Mouse (Mus musculus) adrenal gland, postnatal 25 days (tissue): ENCODE measurements around the gene Polr2i. TPM values are rescaled to one million over a fixed set of nuclear protein-coding genes. Genes with fewer than 3 reads are reported as not detected.

Source experiments
- DNase-seq: peaks from one replicate; pipeline ENCODE4 v3.0.0; 2021; ENCODE audit warnings: mixed read lengths
- total RNA-seq: library from RNA; stranded (reverse); gene quantifications from 2 replicates; pipeline ENCODE4 v1.2.3, GENCODE M21; 2021

The Polr2i gene
- total RNA-seq, 1 experiment from 2014 or later = 63.2 TPM

DNA sequence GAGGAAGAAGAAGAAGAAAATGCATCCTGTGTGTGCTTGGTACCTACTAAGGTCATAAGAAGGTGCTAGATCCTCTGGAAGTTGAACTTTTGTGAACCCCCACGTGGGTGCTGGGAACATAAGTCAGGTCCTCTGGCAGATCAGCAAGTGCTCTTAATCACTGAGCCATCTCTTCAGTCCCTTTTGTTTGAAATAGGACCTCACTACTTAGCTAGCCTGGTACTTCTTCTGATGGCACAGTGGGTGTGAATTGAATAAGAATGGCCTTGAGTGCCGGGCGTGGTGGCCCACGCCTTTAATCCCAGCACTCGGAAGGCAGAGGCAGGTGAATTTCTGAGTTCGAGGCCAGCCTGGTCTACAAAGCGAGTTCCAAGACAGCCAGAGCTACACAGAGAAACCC is 34.2 kb downstream of the Polr2i start:
- DNase-seq = no peak

DNA sequence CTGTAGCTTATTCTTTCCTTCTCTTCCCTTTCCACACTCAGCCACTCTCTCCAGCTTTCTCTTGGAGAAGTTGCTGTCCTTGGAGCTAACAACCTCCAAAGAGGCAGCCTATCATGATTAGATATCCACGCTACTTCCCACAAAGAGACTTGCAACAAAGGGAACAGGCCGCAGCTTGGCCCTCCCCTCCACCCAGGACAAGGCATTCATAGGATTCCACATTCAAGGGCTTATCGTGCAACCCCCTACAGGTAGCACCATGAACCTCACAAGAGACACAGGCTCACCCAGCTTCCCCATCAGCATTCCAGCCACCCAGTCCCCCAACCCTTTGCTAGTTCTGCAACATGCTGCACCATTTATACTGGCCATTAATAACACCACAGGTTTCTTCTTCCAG is 35.0 kb downstream of the Polr2i start:
- no peak for DNase-seq

DNA sequence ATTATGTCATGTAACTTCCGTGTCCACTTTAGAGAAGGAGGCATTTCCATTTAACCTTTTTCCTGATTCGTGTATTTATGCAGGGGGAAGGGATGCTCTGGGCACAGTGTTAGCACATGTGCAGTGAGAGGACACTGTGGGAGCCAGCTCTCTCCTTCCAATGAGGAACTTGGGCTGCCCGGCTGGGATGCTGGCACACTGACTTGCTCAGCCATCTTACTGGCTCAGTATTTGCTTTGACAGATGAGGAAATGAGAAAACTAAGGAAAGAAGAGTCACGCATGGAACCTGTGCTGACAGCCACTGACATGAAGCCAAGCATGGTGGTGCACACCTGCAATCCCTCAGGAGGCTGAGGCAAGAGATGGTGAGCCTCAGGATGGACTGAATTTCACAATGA is 37.9 kb downstream of the Polr2i start:
- DNase-seq = no peak

DNA sequence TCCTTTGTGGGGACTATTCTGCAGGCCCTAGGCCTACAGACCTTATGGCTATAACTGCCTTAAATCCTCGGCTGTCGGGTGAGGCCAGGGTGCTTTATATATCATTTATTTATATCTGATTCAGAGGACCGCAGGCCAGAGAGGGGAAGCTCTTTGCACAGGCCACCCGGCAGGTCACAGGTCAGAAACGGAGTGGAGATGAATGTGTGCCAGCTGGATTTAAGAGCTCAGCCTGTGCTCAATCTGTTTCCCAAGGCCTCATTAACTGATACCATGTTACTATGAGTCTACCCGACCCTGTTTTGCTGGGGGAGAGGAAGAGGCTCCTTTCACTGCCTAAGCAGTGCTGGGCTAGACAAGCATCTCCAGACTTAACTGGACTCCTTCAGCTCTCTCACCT is 42.6 kb downstream of the Polr2i start:
- no peak for DNase-seq

DNA sequence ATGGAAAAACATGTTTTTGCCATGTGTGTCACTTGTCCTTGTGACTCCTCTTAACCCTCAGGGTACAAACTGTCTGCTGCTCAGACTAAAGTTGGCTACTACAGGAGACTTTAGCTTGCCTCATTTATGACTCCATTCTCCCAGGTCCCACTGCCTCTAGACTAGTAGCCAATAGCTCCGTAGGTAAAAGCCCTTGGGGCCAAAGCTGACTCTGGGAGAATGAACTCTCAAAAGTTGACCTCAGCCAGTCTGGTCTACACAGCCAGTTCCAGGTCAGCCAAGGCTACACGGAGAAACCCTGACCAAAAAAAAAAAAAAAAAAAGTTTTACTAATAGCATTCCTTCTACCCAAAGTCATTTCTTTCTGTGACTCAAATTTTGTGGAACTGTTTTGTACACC is 47.2 kb downstream of the Polr2i start:
- no peak for DNase-seq

DNA sequence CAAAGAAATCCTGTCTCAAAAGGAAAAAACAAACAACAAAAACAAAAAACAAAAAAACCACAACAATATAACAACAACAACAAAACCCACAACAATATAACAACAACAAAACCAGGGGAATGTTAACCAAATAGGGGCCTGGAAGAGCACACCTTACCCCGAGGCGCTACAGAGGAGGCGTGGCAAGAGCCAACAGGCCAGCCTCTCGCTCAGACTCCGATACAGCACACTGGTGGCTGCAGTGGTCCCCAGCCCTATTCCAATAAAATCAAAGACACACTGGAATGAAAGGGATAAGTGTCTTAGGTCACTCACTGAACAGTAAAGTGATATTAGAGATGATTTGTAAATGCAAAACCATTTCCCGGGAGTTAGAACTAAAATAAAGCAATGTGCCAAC is 47.8 kb downstream of the Polr2i start:
- DNase-seq = no peak

DNA sequence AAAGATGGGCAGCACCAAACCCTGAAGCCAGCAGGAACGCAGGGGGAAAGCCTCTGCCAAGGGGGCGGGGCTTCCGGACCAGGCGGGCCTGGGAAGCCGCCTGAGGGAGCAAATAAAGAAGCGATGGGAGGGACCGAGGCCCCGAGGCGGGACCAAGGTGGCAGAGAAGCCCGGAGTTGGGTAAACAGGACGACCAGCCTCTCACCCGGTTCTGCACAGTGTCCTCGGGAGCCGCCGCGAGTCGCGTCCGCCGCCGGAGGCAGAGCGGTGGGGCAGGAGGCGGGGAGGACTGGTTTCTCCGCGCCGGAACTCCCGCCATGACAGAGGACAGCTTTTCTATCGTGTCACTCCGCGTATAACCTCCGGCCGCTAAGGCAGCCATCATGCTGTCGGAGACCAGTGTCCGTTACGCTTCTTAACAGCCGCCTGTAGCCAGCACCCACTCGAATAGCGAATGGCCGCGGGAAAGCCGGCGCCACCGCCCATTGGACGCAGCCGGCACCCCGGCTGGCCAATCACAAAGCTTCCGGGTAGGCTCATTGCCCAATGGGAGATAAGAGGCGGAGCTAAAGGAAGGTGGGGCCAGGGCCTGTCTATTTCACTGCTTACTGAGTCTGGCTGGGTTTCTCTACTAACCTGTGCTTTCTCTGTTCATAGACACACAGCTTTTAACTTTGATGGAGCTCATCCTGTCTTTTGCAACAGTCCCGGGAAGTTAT is 48.4 kb downstream of the Polr2i start, which contains the start of the genes Thap8 and Wdr62:
Thap8 (plus strand) TSS at position 144 of the 719 bp plus-strand sequence.
Wdr62 (minus strand) TSS at position 469 of the 719 bp plus-strand sequence.
- DNase-seq = peak; percentile 90

DNA sequence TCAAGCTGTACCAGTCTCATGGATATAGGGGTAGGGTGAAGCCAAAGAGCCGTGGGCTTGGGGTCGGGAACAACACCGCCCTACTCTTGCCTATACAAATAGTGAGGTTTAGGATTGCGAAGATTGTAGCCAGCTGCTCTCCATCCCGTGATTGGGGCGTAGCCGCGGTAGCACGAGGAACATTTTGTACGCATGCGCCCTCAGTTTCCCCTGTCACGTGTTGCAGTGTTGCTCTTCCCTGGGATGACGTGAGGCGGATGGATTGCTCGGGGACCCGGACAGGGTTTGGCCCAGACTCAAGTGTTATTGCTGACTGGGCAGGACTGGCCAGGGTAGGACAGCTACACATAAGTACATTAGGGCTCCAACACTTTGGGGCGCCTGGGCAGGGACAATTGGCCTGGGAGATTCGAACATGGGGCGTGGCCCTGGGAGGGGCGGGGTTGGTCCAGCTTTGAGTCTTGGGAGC is 49.0 kb downstream of the Polr2i start:
- peak; percentile 78 for DNase-seq

DNA sequence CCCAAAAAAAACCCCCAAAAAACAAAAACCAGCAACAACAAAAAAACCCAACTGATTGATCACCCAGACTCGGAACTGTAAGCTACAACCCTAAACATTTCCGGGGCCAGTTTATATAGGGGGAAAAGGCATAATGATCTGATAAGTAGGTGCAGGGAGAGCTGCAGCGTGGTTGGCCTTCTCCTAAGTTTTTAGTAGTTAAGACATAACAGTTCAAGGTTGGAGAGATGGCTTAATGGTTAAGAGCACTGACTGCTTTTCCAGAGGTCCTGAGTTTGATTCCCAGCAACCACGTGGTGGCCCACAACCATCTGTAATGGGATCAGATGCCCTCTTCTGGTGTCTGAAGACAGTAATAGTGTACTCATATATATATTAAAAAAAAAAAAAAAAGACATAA is 49.8 kb downstream of the Polr2i start:
- DNase-seq = no peak

DNA sequence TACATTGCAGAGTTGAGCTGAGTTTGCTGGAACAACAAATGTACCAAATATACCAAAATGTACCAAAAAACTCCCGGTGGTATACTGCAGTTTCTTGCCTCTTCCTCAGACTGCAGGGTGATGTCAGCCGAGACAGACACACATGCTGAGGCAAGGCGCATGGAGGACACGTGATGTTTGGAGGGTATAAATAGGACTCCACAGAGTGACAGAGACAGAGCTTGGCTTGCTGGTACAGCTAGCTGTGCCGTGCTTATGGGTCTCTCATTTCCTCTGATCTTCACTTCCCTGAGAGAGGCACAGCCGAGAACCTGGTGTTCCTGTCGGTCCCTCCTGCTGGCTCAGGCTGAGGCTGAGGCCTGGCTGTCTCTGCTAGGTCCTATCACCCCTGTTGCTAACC is 51.0 kb downstream of the Polr2i start:
- DNase-seq = no peak

Other genes starting within 250 kb of the Polr2i start
- 10.1 and 10.4 TPM in 2 replicates for gene Zfp568, start 248.0 kb upstream of the Polr2i start, total RNA-seq
- gene Zfp14, start 180.6 kb upstream of the Polr2i start, total RNA-seq = 3.8 and 4.0 TPM in 2 replicates
- gene Zfp82, start 159.0 kb upstream of the Polr2i start, total RNA-seq = 3.2 and 3.7 TPM in 2 replicates
- not detected in 2 replicates for gene Gm26920, start 141.5 kb upstream of the Polr2i start, total RNA-seq
- gene Zfp566, start 141.4 kb upstream of the Polr2i start, total RNA-seq = 3.1 and 4.2 TPM in 2 replicates
- 48.8 TPM in 2 replicates for gene Zfp260, start 137.2 kb upstream of the Polr2i start, total RNA-seq
- gene Zfp382, start 110.0 kb upstream of the Polr2i start, total RNA-seq = 3.6 and 4.9 TPM in 2 replicates
- 45.3 and 50.2 TPM in 2 replicates for gene Zfp146, start 62.2 kb upstream of the Polr2i start, total RNA-seq
- 288 and 306 TPM in 2 replicates for gene Cox7a1, start 47.8 kb upstream of the Polr2i start, total RNA-seq
- 624 and 670 TPM in 2 replicates for gene Capns1, start 33.1 kb upstream of the Polr2i start, total RNA-seq
- 77.0 and 86.6 TPM in 2 replicates for gene Tbcb, start 324 bp downstream of the Polr2i start, total RNA-seq
- not detected in 2 replicates for gene Ovol3, start 3.8 kb downstream of the Polr2i start, total RNA-seq
- gene Thap8, start 48.1 kb downstream of the Polr2i start, total RNA-seq = 1.2 TPM in 1 of 2 replicates, not detected in the other
- 7.2 and 8.4 TPM in 2 replicates for gene Wdr62, start 48.5 kb downstream of the Polr2i start, total RNA-seq
- gene Clip3, start 59.8 kb downstream of the Polr2i start, total RNA-seq = 21.1 and 29.5 TPM in 2 replicates
- gene Alkbh6, start 76.8 kb downstream of the Polr2i start, total RNA-seq = 51.6 and 59.2 TPM in 2 replicates
- gene Syne4, start 82.9 kb downstream of the Polr2i start, total RNA-seq = 29.0 and 41.3 TPM in 2 replicates
- 1.5 and 2.0 TPM in 2 replicates for gene E130208F15Rik, start 89.8 kb downstream of the Polr2i start, total RNA-seq
- gene Sdhaf1, start 91.9 kb downstream of the Polr2i start, total RNA-seq = 13.1 and 14.1 TPM in 2 replicates
- 16.6 and 19.4 TPM in 2 replicates for gene Lrfn3, start 130.8 kb downstream of the Polr2i start, total RNA-seq
- gene Tyrobp, start 181.8 kb downstream of the Polr2i start, total RNA-seq = 14.9 and 15.0 TPM in 2 replicates
- gene Hcst, start 187.9 kb downstream of the Polr2i start, total RNA-seq = 2.6 TPM in 1 of 2 replicates, not detected in the other
- 1.2 and 2.1 TPM in 2 replicates for gene Nfkbid, start 189.8 kb downstream of the Polr2i start, total RNA-seq
- gene Aplp1, start 213.6 kb downstream of the Polr2i start, total RNA-seq = 19.6 and 29.9 TPM in 2 replicates
- gene Kirrel2, start 225.7 kb downstream of the Polr2i start, total RNA-seq = not detected in 2 replicates
- gene Nphs1, start 226.4 kb downstream of the Polr2i start, total RNA-seq = not detected in 2 replicates